8 mouse cellular contexts compared by ENCODE assay signal in genomic region chr3:123092442-123092841, GRCm38 (mm10). TPM values are rescaled to one million over a fixed set of nuclear protein-coding genes. Genes with fewer than 3 reads are reported as not detected.
DNase-seq lines count a peak whose midpoint lies in the region; ATAC-seq lines count a peak whose summit lies in the region.

No protein-coding gene starts in this region.

- no peak for DNase-seq in hindbrain, embryonic 14.5 days (ENCODE audit: low spot score)
- DNase-seq in adipocyte (ENCODE audit: low spot score): peak; percentile 26
- peak; percentile 99 for DNase-seq in heart, adult 11 months
- peak; percentile 64 to 77 for DNase-seq in lung, adult 18-20 months
- DNase-seq in neural tube, embryonic 10.5 days (ENCODE audit: extremely low spot score, low spot score): no peak
- DNase-seq in layer of hippocampus, postnatal 36 days: no peak
- no peak for DNase-seq in liver, embryonic 11.5 days (ENCODE audit: low spot score)

- 55% methylated on average over 6 of the region's 6 CpGs for WGBS in hindbrain, embryonic 14.5 days
- 50% methylated on average over 6 of the region's 6 CpGs for WGBS in hindbrain, embryonic 12.5 days
- 62% methylated on average over 6 of the region's 6 CpGs for WGBS in liver, embryonic 11.5 days

- peaks cover 4% of the 10 kb centered on the region; the same call in 1 of the 2 replicates for H3K4me1 ChIP-seq in hindbrain, embryonic 14.5 days (replicated peaks; ENCODE audit: control insufficient read depth, insufficient read depth, low read length)
- H3K4me1 ChIP-seq in hindbrain, embryonic 12.5 days: peaks cover 3% of the 10 kb centered on the region; the same call in 1 of the 2 replicates
- peaks cover 4% of the 10 kb centered on the region; the same call in 1 of the 2 replicates for H3K4me1 ChIP-seq in liver, embryonic 11.5 days (replicated peaks; ENCODE audit: control insufficient read depth, insufficient read depth, low read length)

- no peak overlapping the region for H3K4me3 ChIP-seq in hindbrain, embryonic 14.5 days (replicated peaks; ENCODE audit: low read length)
- H3K4me3 ChIP-seq in hindbrain, embryonic 12.5 days: no peak overlapping the region
- H3K4me3 ChIP-seq in liver, embryonic 11.5 days (ENCODE audit: low read depth, low read length): no peak overlapping the region

- ATAC-seq in hindbrain, embryonic 14.5 days (ENCODE audit: low FRiP score): no peak
- no peak for ATAC-seq in hindbrain, embryonic 12.5 days (ENCODE audit: low FRiP score)
- ATAC-seq in liver, embryonic 11.5 days (replicated peaks; ENCODE audit: low FRiP score): no peak

- H3K9ac ChIP-seq in hindbrain, embryonic 14.5 days: no peak overlapping the region
- H3K9ac ChIP-seq in hindbrain, embryonic 12.5 days: no peak overlapping the region
- no peak overlapping the region for H3K9ac ChIP-seq in liver, embryonic 11.5 days (ENCODE audit: low read depth, low read length)

- 0 out of 2 replicates have a peak overlapping the region, but pooled peaks have one; percentile 32 for H3K27ac ChIP-seq in hindbrain, embryonic 14.5 days
- H3K27ac ChIP-seq in hindbrain, embryonic 12.5 days: no peak overlapping the region
- no peak overlapping the region for H3K27ac ChIP-seq in liver, embryonic 11.5 days (ENCODE audit: low read depth, low read length)

- H3K27me3 ChIP-seq in hindbrain, embryonic 14.5 days (ENCODE audit: control insufficient read depth, insufficient read depth, low read length): no peaks in the 10 kb centered on the region
- H3K27me3 ChIP-seq in hindbrain, embryonic 12.5 days: no peaks in the 10 kb centered on the region
- H3K27me3 ChIP-seq in liver, embryonic 11.5 days (replicated peaks; ENCODE audit: control insufficient read depth, insufficient read depth, low read length): no peaks in the 10 kb centered on the region

- no peak overlapping the region for H3K4me2 ChIP-seq in hindbrain, embryonic 14.5 days (replicated peaks)
- H3K4me2 ChIP-seq in hindbrain, embryonic 12.5 days (replicated peaks): no peak overlapping the region
- no peak overlapping the region for H3K4me2 ChIP-seq in liver, embryonic 11.5 days

- no peaks in the 10 kb centered on the region for H3K9me3 ChIP-seq in hindbrain, embryonic 14.5 days (ENCODE audit: control insufficient read depth, low read length)
- H3K9me3 ChIP-seq in hindbrain, embryonic 12.5 days (replicated peaks): no peaks in the 10 kb centered on the region
- no peaks in the 10 kb centered on the region for H3K9me3 ChIP-seq in liver, embryonic 11.5 days (ENCODE audit: control insufficient read depth, low read length)

- no peaks in the 10 kb centered on the region for H3K36me3 ChIP-seq in hindbrain, embryonic 14.5 days (replicated peaks; ENCODE audit: control insufficient read depth, insufficient read depth)
- no peaks in the 10 kb centered on the region for H3K36me3 ChIP-seq in hindbrain, embryonic 12.5 days
- no peaks in the 10 kb centered on the region for H3K36me3 ChIP-seq in liver, embryonic 11.5 days (ENCODE audit: control insufficient read depth, insufficient read depth, low read length)

RNA-seq across cellular contexts. Expression of gene Myoz2, which starts 57.6 kb away (rescaled TPM):
- not detected in 2 replicates for polyA plus RNA-seq in hindbrain, embryonic 14.5 days (2014; fragmentation: Nextera tagmentation; extraction: Ambion mirVana)
- 0.36 and 3.5 TPM in 2 replicates for polyA plus RNA-seq in hindbrain, embryonic 12.5 days (2016; fragmentation: Nextera tagmentation; extraction: Ambion mirVana)
- total RNA-seq in layer of hippocampus, postnatal 36 days (2021): under 1 TPM; 0.76 to 0.77 TPM
- 0.70 TPM in 1 of 2 replicates, not detected in the other for polyA plus RNA-seq in liver, embryonic 11.5 days (2014; fragmentation: Nextera tagmentation; extraction: Ambion mirVana)

Comparison
In these comparisons a context has a peak if more than half of its experiments do, and no peak if none do; other contexts are left out.
1. DNase-seq: peak in adipocyte (single experiment), heart, adult 11 months (single experiment) and lung, adult 18-20 months (2 of 2); none in hindbrain, embryonic 14.5 days (single experiment), neural tube, embryonic 10.5 days (single experiment), layer of hippocampus, postnatal 36 days (0 of 2) and liver, embryonic 11.5 days (single experiment).